Mouse (Mus musculus) spleen, adult 2 months (tissue): ENCODE data around the gene Tmem230. TPM values are rescaled to one million over a fixed set of nuclear protein-coding genes. Genes with fewer than 3 reads are reported as not detected.
A peak's percentile ranks its signal among the peaks of the same experiment; 100 is the strongest.

Experiments
- DNase-seq, 2 experiments: peaks; one replicate each; pipeline versions ENCODE4 v3.0.0 to v3.0.0-alpha.2; 2012 to 2021; ENCODE audit warnings: low spot score in 2 of 2, low read depth in 1 of 2
- H3K27ac ChIP-seq: fragments of 200-500 bp; 2 replicates; pipeline ENCODE4 v1.5.1; 2012; ENCODE audit warnings: low read length, inconsistent platforms; ENCODE audit not compliant: insufficient read depth
- H3K27me3 ChIP-seq: fragments of 200-500 bp; 2 replicates; pipeline ENCODE4 v1.6.1; 2012; ENCODE audit warnings: mild to moderate bottlenecking, moderate library complexity, low read length, inconsistent platforms; ENCODE audit not compliant: control insufficient read depth, insufficient read depth
- H3K36me3 ChIP-seq: fragments of 200-500 bp; 2 replicates; pipeline ENCODE4 v1.6.1; 2012; ENCODE audit warnings: mild to moderate bottlenecking, low read length, inconsistent platforms; ENCODE audit not compliant: control insufficient read depth, insufficient read depth
- H3K4me1 ChIP-seq: fragments of 200-500 bp; 2 replicates; pipeline ENCODE4 v1.6.1; 2011; ENCODE audit warnings: inconsistent platforms; ENCODE audit not compliant: control insufficient read depth, insufficient read depth, insufficient read length
- H3K4me3 ChIP-seq: fragments of 200-500 bp; 2 replicates; pipeline ENCODE4 v1.5.1; 2011; ENCODE audit warnings: mild to moderate bottlenecking, inconsistent platforms; ENCODE audit not compliant: insufficient read depth, insufficient read length; ENCODE audit errors: extremely low read depth
- CTCF ChIP-seq: fragments of 200-500 bp; IDR thresholded peaks from 2 replicates; pipeline ENCODE4 v1.5.1; 2011; ENCODE audit warnings: mild to moderate bottlenecking, inconsistent platforms; ENCODE audit not compliant: insufficient read depth, insufficient read length, insufficient replicate concordance; ENCODE audit errors: extremely low read depth
- POLR2A ChIP-seq: fragments of 200-500 bp; IDR thresholded peaks from 2 replicates; pipeline ENCODE4 v1.6.1; 2011; ENCODE audit warnings: low read depth, low read length, inconsistent platforms
- WGBS: fragments of 180-500 bp; shearing (Covaris S2); methylation state at CpG from one replicate; pipeline ENCODE4 v1.1.7; 2018; 5-methylcytosine and 5-hydroxymethylcytosine counted together
- polyA plus RNA-seq: library from polyadenylated mRNA; depleted of rRNA; stranded (reverse); fragments of >200 nt; gene quantifications from 2 replicates; pipeline ENCODE4 v1.2.3, GENCODE M21; 2012

Tmem230 gene
- polyA plus RNA-seq, 1 experiment, result 40.7 TPM

DNA sequence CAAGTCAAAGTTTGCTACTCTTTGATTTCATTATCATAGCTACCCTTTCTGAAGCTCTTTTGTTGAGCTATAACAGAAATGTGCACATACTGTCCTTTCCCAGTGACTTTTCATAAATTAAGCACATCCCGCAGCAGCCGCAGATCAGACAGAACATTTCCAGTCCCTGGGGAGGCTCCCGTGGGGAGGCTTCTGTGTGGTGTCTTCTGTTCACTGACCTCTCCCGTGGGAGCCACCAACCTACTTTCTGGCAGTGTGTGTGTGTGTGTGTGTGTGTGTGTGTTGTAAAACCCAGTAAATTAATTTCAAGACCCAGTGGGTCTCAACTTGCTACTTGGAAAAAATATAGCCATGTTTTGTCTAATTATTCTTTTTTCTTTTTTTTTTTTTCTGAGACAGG is 32.4 kb upstream of the Tmem230 start:
- H3K27me3 ChIP-seq, result no peaks in the 10 kb centered on the region
- no peak for TF ChIP-seq POLR2A
- no peak for TF ChIP-seq CTCF
- DNase-seq, result no peak
- WGBS, result 53% methylated on average over 4 of the region's 4 CpGs
- H3K4me3 ChIP-seq, result no peak overlapping the region
- peaks cover 38% of the 10 kb centered on the region; the same call in 1 of the 2 replicates for H3K4me1 ChIP-seq
- H3K27ac ChIP-seq, result no peak overlapping the region
- peaks cover 2% of the 10 kb centered on the region; the same call in 1 of the 2 replicates for H3K36me3 ChIP-seq

DNA sequence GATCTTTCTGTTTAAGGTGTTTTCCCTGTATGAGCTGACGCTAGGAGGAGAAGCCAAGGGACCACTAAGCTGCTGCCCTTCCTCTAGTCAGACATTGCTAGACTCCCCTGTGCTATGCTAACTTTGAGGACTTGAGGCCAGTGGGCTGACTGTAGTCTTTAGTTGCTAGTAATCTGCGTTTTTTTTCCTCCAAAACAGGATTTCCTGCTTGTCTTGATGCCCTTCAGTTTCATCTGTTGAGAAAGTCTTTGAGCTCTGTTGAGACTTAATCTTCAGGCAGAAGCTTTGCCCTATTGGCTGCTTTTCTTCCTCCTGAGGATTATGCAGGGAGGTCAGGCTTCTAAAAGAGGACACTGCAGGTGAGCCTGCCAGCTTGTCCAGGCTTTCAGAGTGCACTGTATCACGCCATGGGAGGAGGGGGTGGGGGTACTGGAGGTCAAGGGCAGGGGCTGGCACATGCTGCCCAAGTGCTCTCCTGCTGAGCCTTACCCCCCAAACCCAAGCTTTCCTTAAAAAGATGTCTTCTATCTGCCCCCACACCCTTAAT is 31.8 kb upstream of the Tmem230 start:
- peaks cover 2% of the 10 kb centered on the region; the same call in 1 of the 2 replicates for H3K36me3 ChIP-seq
- no peak overlapping the region for H3K4me3 ChIP-seq
- TF ChIP-seq CTCF (no peak), POLR2A (no peak)
- DNase-seq, result no peak
- H3K4me1 ChIP-seq, result peaks cover 32% of the 10 kb centered on the region; the same call in 1 of the 2 replicates
- 38% methylated on average over 3 of the region's 3 CpGs for WGBS
- peak overlapping the region; percentile 21; the same call in 1 of the 2 replicates for H3K27ac ChIP-seq
- no peaks in the 10 kb centered on the region for H3K27me3 ChIP-seq

DNA sequence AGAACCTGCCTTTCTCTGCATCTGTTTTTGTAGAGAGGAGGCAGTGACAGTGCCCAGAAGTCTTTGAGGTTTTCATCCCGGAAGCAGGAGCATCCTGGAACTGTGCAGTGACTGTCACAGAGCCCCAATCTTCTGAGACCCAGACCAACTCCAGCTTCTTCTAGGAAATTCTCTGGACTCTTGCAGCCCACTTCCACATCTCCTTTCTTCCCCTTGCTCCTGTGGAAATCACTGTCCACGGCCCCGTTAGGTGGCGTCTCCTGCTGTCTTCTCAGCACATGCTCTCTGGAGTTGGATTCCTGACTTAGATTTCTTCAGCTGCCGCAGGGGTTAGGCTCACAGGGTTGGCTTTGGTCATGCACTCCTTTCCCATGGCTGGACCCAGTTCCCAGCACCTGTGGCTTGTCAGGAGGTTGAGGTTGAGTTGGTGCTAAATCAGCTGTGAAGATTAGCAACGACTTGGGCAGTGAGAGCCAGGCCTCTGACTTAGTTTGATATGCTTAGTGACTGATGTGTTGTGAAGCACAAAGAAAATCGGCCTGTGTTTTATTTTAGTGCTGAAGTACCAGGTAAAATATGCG is 30.8 kb upstream of the Tmem230 start:
- Histone ChIP-seq H3K27me3 (no peaks in the 10 kb centered on the region), H3K27ac (no peak overlapping the region), H3K4me3 (no peak overlapping the region), H3K4me1 (peaks cover 23% of the 10 kb centered on the region; the same call in 1 of the 2 replicates), H3K36me3 (peaks cover 2% of the 10 kb centered on the region; the same call in 1 of the 2 replicates)
- TF ChIP-seq POLR2A (no peak), CTCF (no peak)
- no peak for DNase-seq
- WGBS, result 55% methylated on average over 8 of the region's 8 CpGs

DNA sequence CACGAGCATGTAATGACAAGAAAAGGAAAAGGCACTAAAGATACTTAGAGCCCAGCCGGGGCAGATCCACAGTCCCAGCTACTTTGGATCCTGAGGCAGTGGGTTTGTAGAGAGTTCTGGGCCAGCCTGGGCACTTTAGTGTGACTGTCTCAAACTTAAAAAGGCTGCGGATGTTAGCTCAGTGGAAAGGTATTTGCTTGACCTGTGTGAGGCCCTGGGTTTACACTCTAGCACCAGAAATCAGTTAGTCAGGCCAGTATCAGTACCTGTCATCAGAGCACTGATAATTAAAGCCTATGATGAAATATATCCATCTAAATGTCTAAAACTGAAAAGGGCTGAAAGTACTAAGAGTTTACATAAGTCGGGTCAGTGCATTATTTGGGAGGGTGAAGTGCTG is 28.6 kb upstream of the Tmem230 start:
- peaks cover 2% of the 10 kb centered on the region; the same call in 1 of the 2 replicates for H3K36me3 ChIP-seq

DNA sequence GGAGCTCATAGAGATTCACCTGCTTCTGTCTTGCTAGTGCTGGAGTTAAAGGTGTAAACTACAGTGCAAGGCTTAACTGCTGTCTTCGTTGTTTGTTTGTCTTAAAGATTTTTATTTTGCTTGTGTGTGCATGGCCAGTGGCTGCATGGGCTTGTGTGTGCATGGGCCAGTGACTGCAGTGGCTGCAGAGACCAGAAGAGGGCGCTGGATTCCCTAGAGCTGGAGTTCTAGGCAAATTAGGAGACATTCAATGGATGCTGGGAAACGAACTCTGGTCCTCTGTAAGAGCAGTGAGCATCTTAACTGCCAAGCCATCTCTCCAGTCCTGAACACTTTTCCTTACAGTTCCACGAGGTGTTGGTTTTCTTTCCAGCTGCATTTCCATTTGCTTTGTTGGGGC is 27.9 kb upstream of the Tmem230 start:
- no peak overlapping the region for H3K27ac ChIP-seq
- no peaks in the 10 kb centered on the region for H3K27me3 ChIP-seq
- 82% methylated on average over 4 of the region's 4 CpGs for WGBS
- H3K36me3 ChIP-seq, result no peaks in the 10 kb centered on the region
- DNase-seq, result no peak
- H3K4me1 ChIP-seq, result peaks cover 12% of the 10 kb centered on the region; the same call in 1 of the 2 replicates
- TF ChIP-seq POLR2A (no peak), CTCF (no peak)
- no peak overlapping the region for H3K4me3 ChIP-seq

More for the DNA sequence above, 28.6 kb upstream of the Tmem230 start:
- H3K4me1 ChIP-seq, result peaks cover 12% of the 10 kb centered on the region; the same call in 1 of the 2 replicates
- TF ChIP-seq POLR2A (no peak), CTCF (no peak)
- H3K4me3 ChIP-seq, result no peak overlapping the region
- no peak overlapping the region for H3K27ac ChIP-seq
- DNase-seq, result no peak
- 70% methylated on average over 4 of the region's 4 CpGs for WGBS
- H3K27me3 ChIP-seq, result no peaks in the 10 kb centered on the region

DNA sequence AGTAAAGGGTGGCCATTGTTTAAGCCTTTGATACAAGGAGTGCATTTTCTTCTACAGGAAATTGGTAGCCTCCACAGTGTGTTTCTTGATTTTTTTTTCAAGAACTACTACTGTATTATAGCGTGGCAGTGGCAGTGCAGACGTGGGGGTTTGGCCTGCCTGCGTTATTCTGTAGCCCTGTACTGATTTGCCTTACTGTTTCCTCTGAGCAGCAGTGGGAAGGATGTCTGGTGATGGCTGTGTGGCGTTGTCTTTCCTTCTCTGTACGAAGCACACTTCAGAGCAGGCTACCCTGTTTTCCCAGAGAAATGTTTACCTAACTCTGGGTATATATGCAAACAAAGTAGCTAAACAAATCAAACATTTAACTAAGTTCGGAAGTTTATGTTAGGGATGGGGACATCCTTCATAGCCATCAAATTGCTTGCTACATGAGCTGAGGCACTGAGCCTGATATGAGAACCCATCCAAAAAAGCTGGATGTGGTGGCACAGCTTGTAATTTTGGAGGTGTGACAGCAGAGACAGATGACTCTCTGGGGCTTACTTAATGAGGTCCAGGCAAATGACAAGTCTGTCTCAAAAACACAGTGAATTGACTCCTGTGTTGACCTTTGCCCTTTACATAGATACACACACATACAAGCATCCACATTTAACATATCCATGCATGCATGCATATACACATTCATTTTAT is 25.2 kb upstream of the Tmem230 start:
- no peaks in the 10 kb centered on the region for H3K36me3 ChIP-seq
- TF ChIP-seq CTCF (no peak), POLR2A (no peak)
- H3K27ac ChIP-seq, result no peak overlapping the region
- peaks cover 8% of the 10 kb centered on the region; the same call in 1 of the 2 replicates for H3K4me1 ChIP-seq
- no peak for DNase-seq
- WGBS, result 57% methylated on average over 6 of the region's 6 CpGs
- no peak overlapping the region for H3K4me3 ChIP-seq
- no peaks in the 10 kb centered on the region for H3K27me3 ChIP-seq
